10 mouse cellular contexts compared by ENCODE assay signal in the genomic region with DNA sequence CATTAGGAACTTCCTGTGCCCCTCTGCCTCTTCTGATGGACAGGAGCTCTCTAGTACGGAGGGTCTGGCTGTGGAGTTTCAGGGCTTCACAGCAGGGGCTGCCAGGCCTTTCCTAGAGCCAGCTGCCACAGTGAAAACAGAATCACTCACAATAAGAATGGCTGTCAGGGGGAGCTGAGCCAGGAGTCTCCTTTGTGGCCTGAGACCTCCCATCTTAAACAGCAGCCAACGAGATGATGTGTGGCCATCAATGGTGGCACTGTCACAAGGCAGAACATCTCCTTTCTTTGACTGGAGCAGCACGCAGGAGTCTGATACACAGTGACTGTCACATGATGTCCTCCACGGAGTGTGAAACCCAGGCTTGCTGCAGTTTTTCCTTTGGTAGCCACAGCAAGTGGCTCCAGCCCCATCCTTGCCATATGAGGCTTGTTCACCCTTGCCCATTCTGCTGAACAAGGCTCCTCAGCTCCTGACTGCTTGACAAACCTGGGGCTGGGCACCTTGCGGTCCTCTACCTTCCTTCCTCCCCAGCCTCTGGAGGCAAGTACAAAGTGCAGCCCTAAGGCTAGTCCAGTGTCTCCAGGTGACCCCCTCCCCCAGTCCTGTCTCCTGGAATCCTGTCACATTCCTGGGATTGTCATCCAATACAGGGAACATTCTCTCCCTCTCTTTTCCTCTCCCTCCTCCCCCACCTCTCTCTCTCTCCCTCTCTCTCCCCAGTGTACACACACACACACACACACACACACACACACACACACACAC.
DNase-seq lines count a peak whose midpoint lies in the region; ATAC-seq and TF ChIP-seq lines count a peak whose summit lies in the region.
"Had no signal": no experiment of that assay in that cellular context is flagged by ENCODE, and none has a peak within 500 bp of the region (broad histone marks: within the 10 kb centered on the region; RNA-seq: fewer than 3 reads in every experiment).

No protein-coding gene starts in this region.

- H3K4me3 ChIP-seq in kidney, postnatal 0 days (replicated peaks; ENCODE audit: low read depth, low read length): no peak overlapping the region
- H3K4me3 ChIP-seq in kidney, adult 2 months (ENCODE audit: insufficient read depth, low read depth, low read length): no peak overlapping the region
- no peak overlapping the region for H3K4me3 ChIP-seq in embryonic facial prominence, embryonic 12.5 days
- no peak overlapping the region for H3K4me3 ChIP-seq in midbrain, embryonic 11.5 days (ENCODE audit: low read depth, low read length)
- H3K4me3 ChIP-seq: gastrocnemius, adult 2 months had no signal

- WGBS in kidney, postnatal 0 days: 67% methylated on average over 5 of the region's 5 CpGs
- WGBS in kidney, adult 2 months: 73% methylated on average over 5 of the region's 5 CpGs
- 36% methylated on average over 5 of the region's 5 CpGs for WGBS in embryonic facial prominence, embryonic 12.5 days
- WGBS in midbrain, embryonic 11.5 days: 30% methylated on average over 5 of the region's 5 CpGs

- peak; percentile 52; the same call in 1 of the 2 replicates for ATAC-seq in kidney, postnatal 0 days (replicated peaks; ENCODE audit: low FRiP score, low read depth)
- ATAC-seq in embryonic facial prominence, embryonic 12.5 days (ENCODE audit: insufficient number of reproducible peaks, insufficient read depth, low FRiP score, low TSS enrichment): no peak
- ATAC-seq in midbrain, embryonic 11.5 days (ENCODE audit: low FRiP score): no peak

- H3K9ac ChIP-seq in kidney, postnatal 0 days (ENCODE audit: low read depth, low read length): no peak overlapping the region
- H3K9ac ChIP-seq in embryonic facial prominence, embryonic 12.5 days: no peak overlapping the region
- 0 out of 2 replicates have a peak overlapping the region, but pooled peaks have one; percentile 12 for H3K9ac ChIP-seq in midbrain, embryonic 11.5 days (ENCODE audit: low read length)

- no peaks in the 10 kb centered on the region for H3K36me3 ChIP-seq in kidney, postnatal 0 days (ENCODE audit: insufficient read depth, low read length)
- no peaks in the 10 kb centered on the region for H3K36me3 ChIP-seq in kidney, adult 2 months (ENCODE audit: control insufficient read depth, insufficient read depth, low read length)
- H3K36me3 ChIP-seq in embryonic facial prominence, embryonic 12.5 days: no peaks in the 10 kb centered on the region
- no peaks in the 10 kb centered on the region for H3K36me3 ChIP-seq in midbrain, embryonic 11.5 days (ENCODE audit: control insufficient read depth, insufficient read depth, low read length)

- TF ChIP-seq POLR2A in kidney, adult 2 months (IDR thresholded peaks at IDR 0.05; ENCODE audit: low read depth, low read length): no peak

- H3K4me2 ChIP-seq in kidney, postnatal 0 days (ENCODE audit: low read length): no peak overlapping the region
- no peak overlapping the region for H3K4me2 ChIP-seq in embryonic facial prominence, embryonic 12.5 days (replicated peaks)
- no peak overlapping the region for H3K4me2 ChIP-seq in midbrain, embryonic 11.5 days

- DNase-seq in cerebellum, adult 11-12 months: peak; percentile 9
- DNase-seq in cerebellum, postnatal 4 days (ENCODE audit: low spot score in 2 of 2): no peak
- no peak for DNase-seq in kidney, postnatal 0 days (ENCODE audit: low spot score)
- DNase-seq in kidney, adult 2 months: no peak
- DNase-seq in midbrain, embryonic 11.5 days (ENCODE audit: low spot score, missing footprints): no peak
- no peak for DNase-seq in adipocyte (ENCODE audit: low spot score)
- DNase-seq in cerebellum, adult 9-10 months: no peak
- DNase-seq: gastrocnemius, adult 2 months; layer of hippocampus, postnatal 36 days had no signal

- no peaks in the 10 kb centered on the region for H3K27me3 ChIP-seq in kidney, postnatal 0 days (ENCODE audit: insufficient read depth, low read length)
- no peaks in the 10 kb centered on the region for H3K27me3 ChIP-seq in kidney, adult 2 months (replicated peaks; ENCODE audit: control insufficient read depth, insufficient read depth, low read length)
- 0 out of 2 replicates have a peak, but pooled peaks cover 11% of the 10 kb centered on the region for H3K27me3 ChIP-seq in embryonic facial prominence, embryonic 12.5 days
- H3K27me3 ChIP-seq in midbrain, embryonic 11.5 days (ENCODE audit: control insufficient read depth, insufficient read depth, low read length): no peaks in the 10 kb centered on the region

- H3K27ac ChIP-seq in kidney, postnatal 0 days: no peak overlapping the region
- no peak overlapping the region for H3K27ac ChIP-seq in kidney, adult 2 months (ENCODE audit: insufficient read depth, low read depth, low read length)
- H3K27ac ChIP-seq in embryonic facial prominence, embryonic 12.5 days: 0 out of 2 replicates have a peak overlapping the region, but pooled peaks have one; percentile 27
- H3K27ac ChIP-seq in midbrain, embryonic 11.5 days (ENCODE audit: low read depth, low read length): peak overlapping the region; percentile 9
- H3K27ac ChIP-seq: gastrocnemius, adult 2 months had no signal

- H3K9me3 ChIP-seq in kidney, postnatal 0 days (replicated peaks; ENCODE audit: low read length): no peaks in the 10 kb centered on the region
- H3K9me3 ChIP-seq in embryonic facial prominence, embryonic 12.5 days: no peaks in the 10 kb centered on the region
- no peaks in the 10 kb centered on the region for H3K9me3 ChIP-seq in midbrain, embryonic 11.5 days (ENCODE audit: control insufficient read depth, low read length)

- no peak for TF ChIP-seq CTCF in kidney, postnatal 0 days (IDR thresholded peaks at IDR 0.05; ENCODE audit: low read depth)
- no peak for TF ChIP-seq CTCF in kidney, adult 2 months (conservative IDR thresholded peaks at IDR 0.05; ENCODE audit: insufficient read depth, insufficient read length, low read depth, low read length)

- peaks cover 18% of the 10 kb centered on the region for H3K4me1 ChIP-seq in kidney, postnatal 0 days (replicated peaks; ENCODE audit: insufficient read depth, low read length)
- H3K4me1 ChIP-seq in kidney, adult 2 months (ENCODE audit: control insufficient read depth, insufficient read depth, low read length): no peaks in the 10 kb centered on the region
- H3K4me1 ChIP-seq in embryonic facial prominence, embryonic 12.5 days: peaks cover 32% of the 10 kb centered on the region
- peaks cover 27% of the 10 kb centered on the region for H3K4me1 ChIP-seq in midbrain, embryonic 11.5 days (ENCODE audit: control insufficient read depth, insufficient read depth, low read length)

Comparison
In these comparisons a context has a peak if more than half of its experiments do, and no peak if none do; other contexts are left out.
1. H3K27ac ChIP-seq: peak in embryonic facial prominence, embryonic 12.5 days (single experiment) and midbrain, embryonic 11.5 days (single experiment); none in kidney, postnatal 0 days (single experiment) and kidney, adult 2 months (single experiment).